Mouse (Mus musculus): ENCODE results near the gene Gm28043. TPM values are rescaled to one million over a fixed set of nuclear protein-coding genes. Genes with fewer than 3 reads are reported as not detected.

The Gm28043 gene
- polyA plus RNA-seq, 1 experiment from 2014 or later: 2.8 TPM

- WGBS: 82% methylated on average over 6 of the region's 6 CpGs
- H3K36me3 ChIP-seq: peaks cover 23% of the 10 kb centered on the region
- H3K4me3 ChIP-seq: no peak overlapping the region
- H3K9me3 ChIP-seq: no peaks in the 10 kb centered on the region
- no peak overlapping the region for H3K27ac ChIP-seq
- no peak overlapping the region; the same call in 1 of the 2 replicates for H3K9ac ChIP-seq
- H3K27me3 ChIP-seq: no peaks in the 10 kb centered on the region
- no peak for ATAC-seq (ENCODE audit: borderline replicate concordance, extremely low read depth, low FRiP score, low TSS enrichment)
- no peak overlapping the region for H3K4me2 ChIP-seq
- peaks cover 10% of the 10 kb centered on the region for H3K4me1 ChIP-seq
Observed at GRCm38 (mm10) chr17:29662145-29662544, 47.5 kb downstream of the Gm28043 start.

GRCm38 (mm10) chr17:29668051-29668986 lies 53.6 kb downstream of the Gm28043 start:
- H3K4me1 ChIP-seq: no peaks in the 10 kb centered on the region
- H3K27me3 ChIP-seq: no peaks in the 10 kb centered on the region
- no peaks in the 10 kb centered on the region for H3K9me3 ChIP-seq
- no peak for ATAC-seq (ENCODE audit: borderline replicate concordance, extremely low read depth, low FRiP score, low TSS enrichment)
- H3K9ac ChIP-seq: no peak overlapping the region
- 73% methylated on average over 10 of the region's 10 CpGs for WGBS
- H3K36me3 ChIP-seq: peaks cover 33% of the 10 kb centered on the region
- H3K4me2 ChIP-seq: no peak overlapping the region
- H3K4me3 ChIP-seq: no peak overlapping the region
- H3K27ac ChIP-seq: no peak overlapping the region

- no peak for ATAC-seq (ENCODE audit: borderline replicate concordance, extremely low read depth, low FRiP score, low TSS enrichment)
- peaks cover 37% of the 10 kb centered on the region for H3K36me3 ChIP-seq
- H3K27me3 ChIP-seq: no peaks in the 10 kb centered on the region
- H3K9ac ChIP-seq: no peak overlapping the region
- H3K4me1 ChIP-seq: no peaks in the 10 kb centered on the region
- H3K4me3 ChIP-seq: no peak overlapping the region
- H3K27ac ChIP-seq: no peak overlapping the region
- 87% methylated on average over 4 of the region's 4 CpGs for WGBS
- H3K4me2 ChIP-seq: no peak overlapping the region
- H3K9me3 ChIP-seq: no peaks in the 10 kb centered on the region
Observed at GRCm38 (mm10) chr17:29669030-29669429, 54.4 kb downstream of the Gm28043 start.

GRCm38 (mm10) chr17:29669936-29670335 lies 55.3 kb downstream of the Gm28043 start:
- H3K9ac ChIP-seq: no peak overlapping the region
- H3K27me3 ChIP-seq: no peaks in the 10 kb centered on the region
- H3K4me2 ChIP-seq: no peak overlapping the region
- H3K4me1 ChIP-seq: no peaks in the 10 kb centered on the region
- H3K9me3 ChIP-seq: no peaks in the 10 kb centered on the region
- no peak overlapping the region for H3K4me3 ChIP-seq
- H3K27ac ChIP-seq: no peak overlapping the region
- 0 out of 2 replicates have a peak, but pooled peaks have one; percentile 5 for ATAC-seq (ENCODE audit: borderline replicate concordance, extremely low read depth, low FRiP score, low TSS enrichment)
- H3K36me3 ChIP-seq: peaks cover 36% of the 10 kb centered on the region

GRCm38 (mm10) chr17:29671021-29671420 lies 56.3 kb downstream of the Gm28043 start:
- peaks cover 38% of the 10 kb centered on the region for H3K36me3 ChIP-seq
- no peaks in the 10 kb centered on the region for H3K27me3 ChIP-seq
- H3K9me3 ChIP-seq: no peaks in the 10 kb centered on the region
- no peak overlapping the region for H3K9ac ChIP-seq
- 75% methylated on average over 2 of the region's 2 CpGs for WGBS
- no peaks in the 10 kb centered on the region for H3K4me1 ChIP-seq
- H3K4me2 ChIP-seq: no peak overlapping the region
- no peak for ATAC-seq (ENCODE audit: borderline replicate concordance, extremely low read depth, low FRiP score, low TSS enrichment)
- no peak overlapping the region for H3K27ac ChIP-seq
- H3K4me3 ChIP-seq: no peak overlapping the region

GRCm38 (mm10) chr17:29673325-29673724 lies 58.6 kb downstream of the Gm28043 start:
- WGBS: 93% methylated on average over 4 of the region's 4 CpGs
- Histone ChIP-seq H3K9me3 (no peaks in the 10 kb centered on the region), H3K27me3 (no peaks in the 10 kb centered on the region), H3K4me3 (no peak overlapping the region), H3K4me2 (no peak overlapping the region), H3K27ac (no peak overlapping the region), H3K4me1 (no peaks in the 10 kb centered on the region), H3K9ac (no peak overlapping the region), H3K36me3 (peaks cover 43% of the 10 kb centered on the region)
- ATAC-seq (ENCODE audit: borderline replicate concordance, extremely low read depth, low FRiP score, low TSS enrichment): no peak

GRCm38 (mm10) chr17:29678526-29678925 lies 63.9 kb downstream of the Gm28043 start:
- H3K9ac ChIP-seq: no peak overlapping the region
- peaks cover 16% of the 10 kb centered on the region; the same call in 1 of the 2 replicates for H3K4me1 ChIP-seq
- H3K4me2 ChIP-seq: no peak overlapping the region
- H3K36me3 ChIP-seq: peaks cover 67% of the 10 kb centered on the region
- H3K27ac ChIP-seq: peak overlapping the region; percentile 69
- no peak overlapping the region for H3K4me3 ChIP-seq
- no peaks in the 10 kb centered on the region for H3K27me3 ChIP-seq
- H3K9me3 ChIP-seq: no peaks in the 10 kb centered on the region
- ATAC-seq (ENCODE audit: borderline replicate concordance, extremely low read depth, low FRiP score, low TSS enrichment): no peak
- 63% methylated on average over 8 of the region's 8 CpGs for WGBS

- peaks cover 66% of the 10 kb centered on the region for H3K36me3 ChIP-seq
- H3K4me2 ChIP-seq: 0 out of 2 replicates have a peak overlapping the region, but pooled peaks have one; percentile 7
- ATAC-seq (ENCODE audit: borderline replicate concordance, extremely low read depth, low FRiP score, low TSS enrichment): no peak
- H3K27ac ChIP-seq: 0 out of 2 replicates have a peak overlapping the region, but pooled peaks have one; percentile 3
- H3K9me3 ChIP-seq: no peaks in the 10 kb centered on the region
- peaks cover 16% of the 10 kb centered on the region; the same call in 1 of the 2 replicates for H3K4me1 ChIP-seq
- H3K4me3 ChIP-seq: no peak overlapping the region
- no peaks in the 10 kb centered on the region for H3K27me3 ChIP-seq
- 84% methylated on average over 6 of the region's 6 CpGs for WGBS
- no peak overlapping the region for H3K9ac ChIP-seq
Observed at GRCm38 (mm10) chr17:29679038-29679767, 64.5 kb downstream of the Gm28043 start.

- peak; percentile 86 for ATAC-seq (ENCODE audit: borderline replicate concordance, extremely low read depth, low FRiP score, low TSS enrichment)
- 46% methylated on average over 2 of the region's 2 CpGs for WGBS
- peaks cover 16% of the 10 kb centered on the region; the same call in 1 of the 2 replicates for H3K4me1 ChIP-seq
- no peaks in the 10 kb centered on the region for H3K9me3 ChIP-seq
- no peak overlapping the region for H3K4me2 ChIP-seq
- H3K27me3 ChIP-seq: no peaks in the 10 kb centered on the region
- no peak overlapping the region for H3K9ac ChIP-seq
- H3K36me3 ChIP-seq: peaks cover 68% of the 10 kb centered on the region
- peak overlapping the region; percentile 74 for H3K27ac ChIP-seq
- H3K4me3 ChIP-seq: no peak overlapping the region
Observed at GRCm38 (mm10) chr17:29680174-29680573, 65.5 kb downstream of the Gm28043 start.

- no peak for ATAC-seq (ENCODE audit: borderline replicate concordance, extremely low read depth, low FRiP score, low TSS enrichment)
- H3K27ac ChIP-seq: peak overlapping the region; percentile 74; the same call in 1 of the 2 replicates
- H3K9me3 ChIP-seq: no peaks in the 10 kb centered on the region
- H3K27me3 ChIP-seq: no peaks in the 10 kb centered on the region
- H3K36me3 ChIP-seq: peaks cover 68% of the 10 kb centered on the region
- H3K9ac ChIP-seq: no peak overlapping the region
- H3K4me3 ChIP-seq: no peak overlapping the region
- no peak overlapping the region for H3K4me2 ChIP-seq
- peaks cover 16% of the 10 kb centered on the region; the same call in 1 of the 2 replicates for H3K4me1 ChIP-seq
- 63% methylated on average over 2 of the region's 2 CpGs for WGBS
Observed at GRCm38 (mm10) chr17:29680921-29681320, 66.2 kb downstream of the Gm28043 start.

- Histone ChIP-seq H3K4me3 (no peak overlapping the region), H3K9ac (no peak overlapping the region), H3K27me3 (no peaks in the 10 kb centered on the region), H3K36me3 (peaks cover 68% of the 10 kb centered on the region), H3K4me2 (no peak overlapping the region), H3K4me1 (peaks cover 16% of the 10 kb centered on the region; the same call in 1 of the 2 replicates), H3K27ac (no peak overlapping the region), H3K9me3 (no peaks in the 10 kb centered on the region)
- 92% methylated on average over 9 of the region's 9 CpGs for WGBS
- ATAC-seq (ENCODE audit: borderline replicate concordance, extremely low read depth, low FRiP score, low TSS enrichment): no peak
Observed at GRCm38 (mm10) chr17:29681669-29682068, 67.0 kb downstream of the Gm28043 start.

All from lung, embryonic 15.5 days (tissue).